Mouse (Mus musculus) spleen, postnatal 14 days (tissue): ENCODE measurements around the gene Gm21828.
"Not testable (repeated sequence)": the region's sequence is repeated elsewhere in the genome, so short reads cannot be mapped to it uniquely, and the experiment has no call there.

Experiments used
- DNase-seq, 2 experiments: peaks; one replicate each; pipeline ENCODE4 v3.0.0; 2021 to 2022; ENCODE audit warnings: low spot score in 2 of 2

The Gm21828 gene

GRCm38 (mm10) chrY:13223828-13224227, at the start of gene Gm21828:
Gene Gm21828, minus strand, starts transcription at chrY:13223928.
- DNase-seq = not testable (repeated sequence)

GRCm38 (mm10) chrY:13252091-13252490, 28.4 kb upstream of the Gm21828 start, which contains the start of the genes Gm21440 and Gm21454:
Gene Gm21440, plus strand, starts transcription at chrY:13252391.
Gene Gm21454, plus strand, starts transcription at chrY:13252442.
- not testable (repeated sequence) for DNase-seq
